Mouse (Mus musculus): ENCODE results near the gene Ap1s1. TPM values are rescaled to one million over a fixed set of nuclear protein-coding genes. Genes with fewer than 3 reads are reported as not detected.
A peak's percentile ranks its signal among the peaks of the same experiment; 100 is the strongest.

Gene Ap1s1
- polyA plus RNA-seq, 1 experiment from 2014 or later, result 252 TPM

DNA sequence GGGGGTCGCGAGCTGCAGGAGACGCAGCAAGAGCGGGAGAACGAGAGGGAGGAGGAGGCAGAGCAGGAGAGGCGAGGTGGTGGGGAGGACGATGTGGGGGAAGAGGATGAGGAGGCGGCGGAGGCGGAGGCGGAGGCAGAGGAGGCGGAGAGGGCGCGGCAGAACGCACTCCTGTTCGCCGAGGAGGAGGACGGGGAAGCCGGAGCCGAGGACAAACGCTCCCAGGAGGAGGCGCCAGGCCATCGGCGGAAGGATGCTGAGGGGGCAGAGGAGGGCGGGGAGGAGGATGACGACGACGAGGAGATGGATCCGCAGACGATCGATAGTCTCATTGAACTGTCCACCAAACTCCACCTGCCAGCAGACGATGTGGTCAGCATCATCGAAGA is 13.9 kb downstream of the Ap1s1 start:
- Histone ChIP-seq H3K27me3 (peaks cover 55% of the 10 kb centered on the region), H3K27ac (no peak overlapping the region), H3K4me1 (peaks cover 36% of the 10 kb centered on the region), H3K4me2 (peak overlapping the region; percentile 99), H3K9ac (peak overlapping the region; percentile 63), H3K36me3 (ENCODE audit: poor library complexity, severe bottlenecking) (peaks cover 17% of the 10 kb centered on the region), H3K9me3 (replicated peaks) (no peaks in the 10 kb centered on the region), H3K4me3 (peak overlapping the region; percentile 51)
- WGBS, result under 1% methylated on average over 33 of the region's 33 CpGs
- peak; percentile 1; the same call in 1 of the 2 replicates for ATAC-seq

DNA sequence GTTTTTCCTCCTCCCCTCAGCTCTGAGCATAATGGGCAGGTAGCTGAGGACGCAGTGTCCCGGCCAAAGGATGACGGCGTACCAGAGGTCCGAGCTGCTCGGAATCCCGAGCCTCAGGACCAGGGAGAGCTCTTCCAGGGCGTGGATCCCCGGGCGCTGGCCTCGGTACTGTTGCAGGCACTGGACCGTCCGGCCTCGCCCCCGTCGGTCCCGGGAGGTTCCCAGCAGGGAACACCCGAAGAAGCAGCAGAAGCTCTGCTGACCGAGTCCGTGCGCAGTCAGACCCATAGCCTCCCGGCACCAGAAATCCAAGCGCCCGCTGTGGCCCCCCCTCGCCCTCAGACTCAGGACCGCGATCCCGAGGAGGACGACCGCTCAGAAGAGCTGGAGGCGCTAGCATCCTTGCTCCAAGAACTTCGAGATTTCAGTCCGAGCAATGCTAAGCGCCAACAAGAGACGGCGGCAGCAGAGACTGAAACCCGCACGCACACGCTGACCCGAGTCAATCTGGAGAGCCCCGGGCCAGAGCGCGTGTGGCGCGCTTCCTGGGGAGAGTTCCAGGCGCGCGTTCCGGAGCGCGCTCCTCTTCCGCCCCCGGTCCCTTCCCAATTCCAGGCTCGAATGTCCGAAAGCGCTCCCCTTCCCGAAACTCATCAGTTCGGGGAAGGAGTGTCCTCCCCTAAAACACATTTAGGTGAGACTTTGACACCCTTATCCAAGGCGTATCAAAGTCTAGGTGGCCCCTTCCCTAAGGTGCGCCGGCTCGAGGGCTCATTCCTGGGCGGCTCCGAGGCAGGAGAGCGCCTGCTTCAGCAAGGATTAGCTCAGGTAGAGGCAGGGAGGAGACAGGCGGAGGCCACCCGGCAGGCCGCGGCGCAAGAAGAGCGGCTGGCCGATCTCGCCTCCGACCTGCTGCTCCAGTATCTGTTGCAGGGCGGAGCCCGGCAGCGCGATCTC is 14.6 kb downstream of the Ap1s1 start:
- Histone ChIP-seq H3K9me3 (replicated peaks) (no peaks in the 10 kb centered on the region), H3K4me1 (peaks cover 36% of the 10 kb centered on the region), H3K4me3 (peak overlapping the region; percentile 51), H3K27me3 (peaks cover 62% of the 10 kb centered on the region), H3K27ac (no peak overlapping the region), H3K36me3 (ENCODE audit: poor library complexity, severe bottlenecking) (peaks cover 11% of the 10 kb centered on the region), H3K4me2 (peak overlapping the region; percentile 99), H3K9ac (peak overlapping the region; percentile 63)
- 1% methylated on average over 78 of the region's 78 CpGs for WGBS
- no peak for ATAC-seq

DNA sequence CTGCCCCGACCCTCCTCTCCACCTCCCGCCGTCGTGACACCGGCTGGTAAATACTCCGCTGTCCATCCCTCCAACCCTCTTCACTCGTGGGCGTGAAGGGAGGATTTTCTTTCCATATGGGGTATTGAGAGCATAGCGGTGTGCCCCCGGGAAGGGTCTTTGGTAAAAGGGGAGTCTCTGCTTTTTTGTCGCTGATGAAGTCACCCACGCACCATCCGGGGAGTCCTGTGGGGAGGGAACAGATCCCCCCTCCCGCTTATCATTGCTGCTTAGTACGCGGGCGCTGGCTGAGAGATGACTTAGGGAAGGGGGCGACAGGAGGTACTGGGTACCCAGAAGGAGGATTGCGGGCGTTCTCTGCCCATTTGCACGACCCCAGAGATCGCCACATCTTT is 15.5 kb downstream of the Ap1s1 start:
- ATAC-seq, result no peak
- Histone ChIP-seq H3K4me3 (peak overlapping the region; percentile 51), H3K9me3 (replicated peaks) (no peaks in the 10 kb centered on the region), H3K4me2 (peak overlapping the region; percentile 99), H3K27me3 (peaks cover 71% of the 10 kb centered on the region), H3K36me3 (ENCODE audit: poor library complexity, severe bottlenecking) (peaks cover 1% of the 10 kb centered on the region; the same call in 1 of the 2 replicates), H3K9ac (peak overlapping the region; percentile 54), H3K4me1 (peaks cover 38% of the 10 kb centered on the region), H3K27ac (no peak overlapping the region)
- WGBS, result 9% methylated on average over 22 of the region's 22 CpGs

- peak; percentile 79 for ATAC-seq
- Histone ChIP-seq H3K4me2 (peak overlapping the region; percentile 99), H3K9ac (peak overlapping the region; percentile 56), H3K4me3 (peak overlapping the region; percentile 51), H3K4me1 (peaks cover 43% of the 10 kb centered on the region), H3K27me3 (peaks cover 77% of the 10 kb centered on the region), H3K27ac (no peak overlapping the region), H3K9me3 (replicated peaks) (no peaks in the 10 kb centered on the region), H3K36me3 (ENCODE audit: poor library complexity, severe bottlenecking) (no peaks in the 10 kb centered on the region)
- under 1% methylated on average over 52 of the region's 52 CpGs for whole genome bisulfite sequencing
Observed at GRCm38 (mm10) chr5:137029643-137030415, 16.1 kb downstream of the Ap1s1 start.

- WGBS, result under 1% methylated on average over 8 of the region's 8 CpGs
Observed at GRCm38 (mm10) chr5:137029273-137029585, 16.7 kb downstream of the Ap1s1 start.

DNA sequence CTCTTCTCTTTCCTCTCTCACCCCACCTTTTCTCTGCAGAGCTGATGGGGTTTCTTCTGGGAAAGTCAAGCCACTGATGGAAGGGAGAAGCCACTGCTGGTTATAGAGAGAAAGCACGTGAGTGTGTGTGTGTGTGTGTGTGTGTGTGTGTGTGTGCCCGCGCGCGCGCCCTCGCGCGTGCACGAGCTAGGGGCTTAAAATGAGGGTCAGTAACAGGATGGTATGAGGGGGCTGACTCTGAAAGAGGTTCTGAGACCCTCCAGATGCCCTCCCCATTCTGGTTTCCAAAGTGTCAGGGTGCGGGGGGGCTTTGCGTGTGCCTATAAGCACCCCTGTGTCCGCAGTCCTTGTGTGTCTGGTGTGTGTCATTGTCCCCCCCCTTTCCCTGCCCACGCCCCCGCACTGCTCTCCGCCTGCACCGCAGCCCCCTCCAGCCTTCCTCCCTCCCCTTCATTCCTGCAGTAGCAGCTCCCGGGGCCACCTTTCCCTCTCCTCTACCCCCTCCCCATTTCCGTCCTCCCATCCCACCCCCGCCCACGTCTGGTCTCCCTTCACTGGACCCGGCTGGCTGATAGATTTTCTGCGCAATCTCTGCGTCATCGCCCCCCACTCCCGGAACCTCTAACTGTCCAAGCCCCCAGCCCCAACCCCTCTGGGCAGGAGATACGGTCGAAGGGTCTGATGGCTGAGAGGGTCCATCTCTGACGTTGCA is 17.2 kb downstream of the Ap1s1 start:
- Histone ChIP-seq H3K36me3 (ENCODE audit: poor library complexity, severe bottlenecking) (no peaks in the 10 kb centered on the region), H3K4me2 (peak overlapping the region; percentile 99), H3K4me3 (peak overlapping the region; percentile 51; the same call in 1 of the 2 replicates), H3K4me1 (peaks cover 43% of the 10 kb centered on the region), H3K27ac (no peak overlapping the region), H3K9me3 (replicated peaks) (no peaks in the 10 kb centered on the region), H3K27me3 (peaks cover 84% of the 10 kb centered on the region), H3K9ac (no peak overlapping the region)
- no peak for ATAC-seq
- 3% methylated on average over 27 of the region's 29 CpGs for WGBS

More at GRCm38 (mm10) chr5:137029273-137029585, 16.7 kb downstream of the Ap1s1 start:
- peak overlapping the region; percentile 51 for H3K4me3 ChIP-seq
- H3K9ac ChIP-seq, result peak overlapping the region; percentile 56; the same call in 1 of the 2 replicates
- ATAC-seq, result no peak
- H3K9me3 ChIP-seq (replicated peaks), result no peaks in the 10 kb centered on the region
- peak overlapping the region; percentile 99 for H3K4me2 ChIP-seq
- peaks cover 80% of the 10 kb centered on the region for H3K27me3 ChIP-seq
- H3K27ac ChIP-seq, result no peak overlapping the region
- H3K36me3 ChIP-seq (ENCODE audit: poor library complexity, severe bottlenecking), result no peaks in the 10 kb centered on the region
- H3K4me1 ChIP-seq, result peaks cover 43% of the 10 kb centered on the region

DNA sequence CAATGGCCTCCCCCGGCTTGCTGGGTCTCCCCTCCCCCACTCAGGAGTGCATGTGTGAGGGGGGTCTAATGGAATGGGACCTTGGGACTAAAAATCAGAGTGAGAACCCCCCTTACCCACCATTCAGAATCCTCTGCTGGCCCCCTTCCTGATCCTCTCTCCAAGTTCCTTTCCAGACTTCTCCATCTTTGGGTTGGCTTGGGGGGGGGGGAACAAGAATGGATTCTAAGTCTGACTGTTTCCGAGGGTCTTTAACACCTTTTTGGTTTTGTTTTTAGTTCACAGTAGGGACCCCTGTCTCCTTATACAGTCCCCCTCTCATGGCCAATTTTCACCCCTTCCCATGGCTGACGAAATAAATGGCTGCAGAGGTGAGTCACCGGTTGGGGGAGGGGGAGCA is 19.8 kb downstream of the Ap1s1 start, which contains the start of gene Vgf:
TSS of gene Vgf (plus strand) at position 301 of the 400 bp plus-strand sequence.
- peaks cover 28% of the 10 kb centered on the region for H3K4me1 ChIP-seq
- H3K4me3 ChIP-seq, result peak within 1 kb of the TSS; percentile 17; the same call in 1 of the 2 replicates
- no peaks in the 10 kb centered on the region for H3K9me3 ChIP-seq (replicated peaks)
- 21% methylated on average over 4 of the region's 4 CpGs for WGBS
- H3K36me3 ChIP-seq (ENCODE audit: poor library complexity, severe bottlenecking), result no peaks in the 10 kb centered on the region
- no peak for ATAC-seq
- peak within 1 kb of the TSS; percentile 49 for H3K4me2 ChIP-seq
- H3K27me3 ChIP-seq, result peaks cover 76% of the 10 kb centered on the region
- no peak within 1 kb of the TSS for H3K27ac ChIP-seq
- 0 out of 2 replicates have a peak within 1 kb of the TSS, but pooled peaks have one; percentile 9 for H3K9ac ChIP-seq

DNA sequence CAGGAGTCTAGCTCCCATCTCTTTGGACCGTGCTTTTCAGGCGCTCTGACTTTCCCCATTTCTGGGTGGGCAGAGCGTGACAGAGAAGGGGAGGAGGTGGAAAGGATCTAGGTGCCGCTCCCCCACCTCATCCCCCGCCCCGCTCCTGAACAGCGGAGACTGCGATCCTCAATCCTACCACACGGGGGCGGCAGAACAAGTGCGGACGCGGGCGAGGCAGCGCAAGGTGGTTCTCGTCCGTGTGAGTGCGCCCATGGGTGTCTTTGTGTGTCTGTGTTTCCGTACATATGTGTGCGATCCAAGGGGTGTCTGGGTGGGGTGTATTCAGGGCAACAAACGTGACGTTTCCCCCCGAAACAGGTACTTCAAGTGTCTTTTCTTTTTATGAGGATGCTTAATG is 20.8 kb downstream of the Ap1s1 start:
- H3K36me3 ChIP-seq (ENCODE audit: poor library complexity, severe bottlenecking), result no peaks in the 10 kb centered on the region
- peaks cover 67% of the 10 kb centered on the region for H3K27me3 ChIP-seq
- H3K4me2 ChIP-seq, result peak overlapping the region; percentile 49
- no peaks in the 10 kb centered on the region for H3K9me3 ChIP-seq (replicated peaks)
- ATAC-seq, result no peak
- 0 out of 2 replicates have a peak overlapping the region, but pooled peaks have one; percentile 9 for H3K9ac ChIP-seq
- under 1% methylated on average over 23 of the region's 23 CpGs for WGBS
- H3K4me3 ChIP-seq, result peak overlapping the region; percentile 17; the same call in 1 of the 2 replicates
- H3K27ac ChIP-seq, result no peak overlapping the region
- peaks cover 19% of the 10 kb centered on the region for H3K4me1 ChIP-seq

- H3K9me3 ChIP-seq (replicated peaks), result no peaks in the 10 kb centered on the region
- H3K36me3 ChIP-seq (ENCODE audit: poor library complexity, severe bottlenecking), result no peaks in the 10 kb centered on the region
- H3K27me3 ChIP-seq, result peaks cover 60% of the 10 kb centered on the region
- WGBS, result 50% methylated on average over 3 of the region's 3 CpGs
- no peak overlapping the region for H3K27ac ChIP-seq
- H3K4me2 ChIP-seq, result no peak overlapping the region
- H3K4me3 ChIP-seq, result no peak overlapping the region
- no peak overlapping the region for H3K9ac ChIP-seq
- H3K4me1 ChIP-seq, result peaks cover 14% of the 10 kb centered on the region; the same call in 1 of the 2 replicates
- ATAC-seq, result no peak
Observed at GRCm38 (mm10) chr5:137024318-137024717, 21.6 kb downstream of the Ap1s1 start.

DNA sequence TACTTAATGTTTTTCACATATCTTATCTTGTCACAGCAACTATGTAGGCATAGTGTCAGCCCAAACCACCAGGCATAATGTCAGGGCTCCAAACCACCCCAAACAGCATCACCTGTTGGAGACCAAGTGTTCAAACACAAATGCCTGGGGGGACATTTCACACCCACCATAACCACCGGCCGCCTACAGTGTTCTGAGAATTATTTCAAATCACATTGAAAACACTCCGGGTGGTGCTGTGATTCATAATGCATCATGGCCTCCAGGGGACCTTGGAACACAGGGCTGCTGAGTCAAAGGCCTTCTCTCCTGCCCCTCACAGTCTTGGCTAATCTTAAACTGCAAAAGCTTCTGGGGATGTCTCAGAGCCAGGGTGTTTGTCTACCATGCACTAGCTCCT is 30.0 kb downstream of the Ap1s1 start:
- Histone ChIP-seq H3K9me3 (replicated peaks) (no peaks in the 10 kb centered on the region), H3K4me2 (no peak overlapping the region), H3K27me3 (no peaks in the 10 kb centered on the region), H3K9ac (no peak overlapping the region), H3K4me1 (no peaks in the 10 kb centered on the region), H3K27ac (no peak overlapping the region), H3K36me3 (ENCODE audit: poor library complexity, severe bottlenecking) (no peaks in the 10 kb centered on the region), H3K4me3 (no peak overlapping the region)
- no peak for ATAC-seq
- WGBS, result 91% methylated on average over 3 of the region's 3 CpGs

DNA sequence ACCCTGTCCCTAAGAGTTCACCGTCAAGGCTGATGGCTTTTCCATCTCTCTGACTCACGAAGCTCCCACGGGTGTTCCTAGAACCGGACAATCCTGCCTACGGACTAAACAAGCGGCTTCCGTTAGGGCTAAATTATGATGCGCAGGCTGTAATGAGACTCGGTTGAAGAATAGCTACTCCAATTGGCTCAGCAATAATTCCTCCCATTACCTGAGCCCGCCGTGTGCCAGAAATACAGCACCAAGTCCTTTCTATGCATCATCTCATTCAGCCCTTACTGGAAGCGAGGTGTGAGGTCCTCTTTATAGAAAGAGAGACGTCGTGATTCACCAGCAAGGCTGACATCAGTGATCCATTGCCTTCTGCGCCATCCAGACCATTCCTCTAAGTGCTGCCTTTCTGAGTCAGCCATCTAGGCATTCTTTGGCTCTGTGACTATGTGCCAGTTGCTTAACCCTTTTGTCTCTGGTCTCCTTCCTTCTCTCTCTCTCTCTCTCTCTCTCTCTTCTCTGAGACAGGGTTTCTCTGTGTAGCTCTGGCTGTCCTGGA is 33.5 kb downstream of the Ap1s1 start:
- H3K4me1 ChIP-seq, result no peaks in the 10 kb centered on the region
- no peak overlapping the region for H3K27ac ChIP-seq
- no peak for ATAC-seq
- WGBS, result 75% methylated on average over 15 of the region's 15 CpGs
- no peak overlapping the region for H3K4me3 ChIP-seq
- H3K27me3 ChIP-seq, result no peaks in the 10 kb centered on the region
- no peak overlapping the region for H3K4me2 ChIP-seq
- H3K36me3 ChIP-seq (ENCODE audit: poor library complexity, severe bottlenecking), result no peaks in the 10 kb centered on the region
- H3K9ac ChIP-seq, result no peak overlapping the region
- H3K9me3 ChIP-seq (replicated peaks), result no peaks in the 10 kb centered on the region

Measured in forebrain, embryonic 13.5 days (tissue).